Mouse (Mus musculus) brain, embryonic 14.5 days (tissue): ENCODE measurements at regions not wholly inside any gene's neighbourhood (a gene's known extent, or its start where the extent isn't known, plus 50 kb on each side); places are given as distances from the start of the nearest gene placed in this dataset.

ENCODE experiments used
- CTCF ChIP-seq: fragments of 200-500 bp; IDR thresholded peaks from 2 replicates; pipeline ENCODE4 v1.5.1; 2012; ENCODE audit warnings: inconsistent platforms, mild to moderate bottlenecking, moderate library complexity, borderline replicate concordance; ENCODE audit not compliant: insufficient read depth, insufficient read length; ENCODE audit errors: extremely low read depth
- POLR2A ChIP-seq: fragments of 200-500 bp; IDR thresholded peaks from 2 replicates; pipeline ENCODE4 v1.6.1; 2012; ENCODE audit warnings: mild to moderate bottlenecking, inconsistent platforms, borderline replicate concordance; ENCODE audit not compliant: poor library complexity, insufficient read depth, insufficient read length, severe bottlenecking; ENCODE audit errors: extremely low read depth

DNA sequence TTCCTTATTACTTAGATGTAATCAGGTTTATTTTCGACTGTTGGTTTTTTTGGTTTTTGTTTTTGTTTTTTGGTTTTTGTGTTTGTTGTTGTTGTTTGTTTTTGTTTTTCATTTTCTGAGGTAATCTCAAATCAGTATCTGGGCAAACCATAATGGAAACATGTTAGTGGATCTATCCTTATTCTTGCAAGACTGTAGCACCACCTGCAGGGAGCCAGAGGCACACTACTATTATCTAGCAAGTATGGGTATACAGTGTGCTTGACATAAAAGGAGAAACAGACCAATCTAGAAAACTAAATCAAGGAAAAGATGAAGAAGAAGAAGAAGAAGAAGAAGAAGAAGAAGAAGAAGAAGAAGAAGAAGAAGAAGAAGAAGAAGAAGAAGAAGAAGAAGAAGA, 552.4 kb downstream of the Rfpl4b start:
- TF ChIP-seq CTCF, result no peak
- no peak for TF ChIP-seq POLR2A
